Mouse (Mus musculus): Measurements from ENCODE around the gene Gm5580. TPM values are rescaled to one million over a fixed set of nuclear protein-coding genes. Genes with fewer than 3 reads are reported as not detected.

Gene Gm5580
- polyA plus RNA-seq (2012; rRNA removed; ENCODE audit: low replicate concordance), result 0.10 and 0.16 TPM in 2 replicates

GRCm38 (mm10) chr6:116550841-116551240 lies at the start of gene Gm5580:
Gene Gm5580 (plus strand): TSS chr6:116551141.

GRCm38 (mm10) chr6:116506302-116507003 lies 44.5 kb upstream of the Gm5580 start, which contains the start of gene Olfr212:
Gene Olfr212 (plus strand): TSS chr6:116506516.

GRCm38 (mm10) chr6:116538156-116538555 lies 12.8 kb upstream of the Gm5580 start, which contains the start of gene Olfr213:
Gene Olfr213 (plus strand): TSS chr6:116538456.

GRCm38 (mm10) chr6:116553935-116554334 lies 3.0 kb downstream of the Gm5580 start, which contains the start of gene Olfr214:
Gene Olfr214 (plus strand): TSS chr6:116554235.

DNA sequence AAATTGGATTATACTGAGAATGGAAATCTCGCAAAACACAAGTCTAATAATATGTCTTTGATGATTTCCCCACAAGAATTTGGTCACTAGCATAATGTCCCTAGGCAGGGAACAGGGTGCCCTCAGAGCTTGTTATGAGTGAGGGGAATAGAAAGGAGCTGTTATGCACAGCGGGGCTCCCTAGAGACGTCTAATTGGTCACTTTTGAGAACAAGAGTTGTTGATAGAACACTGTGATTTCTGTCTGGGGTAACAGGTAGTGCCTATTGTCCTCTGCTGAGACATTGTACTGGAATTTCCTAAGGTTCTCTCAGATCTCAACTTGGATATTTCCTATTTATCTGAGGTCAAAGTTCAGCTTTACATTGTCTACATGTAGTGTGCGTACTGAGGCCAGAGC lies 33.2 kb downstream of the Gm5580 start, which contains the start of gene Olfr215:
Olfr215 (minus strand) TSS at position 101 of the 400 bp plus-strand sequence.

Other genes with a start within 250 kb of the Gm5580 start
- gene March8, start 213.1 kb upstream of the Gm5580 start, polyA plus RNA-seq (2012; rRNA removed; ENCODE audit: low replicate concordance), result 37.5 and 62.6 TPM in 2 replicates
- gene Alox5, start 90.0 kb upstream of the Gm5580 start, polyA plus RNA-seq (2012; rRNA removed; ENCODE audit: low replicate concordance), result 4.3 and 5.1 TPM in 2 replicates
- not detected in 2 replicates for gene Olfr211, start 62.0 kb upstream of the Gm5580 start, polyA plus RNA-seq (2012; rRNA removed; ENCODE audit: low replicate concordance)
- gene Olfr212, start 44.6 kb upstream of the Gm5580 start, polyA plus RNA-seq (2012; rRNA removed; ENCODE audit: low replicate concordance), result not detected in 2 replicates
- not detected in 2 replicates for gene Olfr213, start 12.7 kb upstream of the Gm5580 start, polyA plus RNA-seq (2012; rRNA removed; ENCODE audit: low replicate concordance)
- gene Olfr214, start 3.1 kb downstream of the Gm5580 start, polyA plus RNA-seq (2012; rRNA removed; ENCODE audit: low replicate concordance), result not detected in 2 replicates
- not detected in 2 replicates for gene Olfr215, start 33.1 kb downstream of the Gm5580 start, polyA plus RNA-seq (2012; rRNA removed; ENCODE audit: low replicate concordance)
- 8.6 and 17.4 TPM in 2 replicates for gene Zfp422, start 77.9 kb downstream of the Gm5580 start, polyA plus RNA-seq (2012; rRNA removed; ENCODE audit: low replicate concordance)
- gene Depp1, start 99.5 kb downstream of the Gm5580 start, polyA plus RNA-seq (2012; rRNA removed; ENCODE audit: low replicate concordance), result 34.3 and 59.9 TPM in 2 replicates
- gene Rassf4, start 122.8 kb downstream of the Gm5580 start, polyA plus RNA-seq (2012; rRNA removed; ENCODE audit: low replicate concordance), result 20.6 and 38.8 TPM in 2 replicates
- 0.01 TPM in 1 of 2 replicates, not detected in the other for gene Tmem72, start 165.8 kb downstream of the Gm5580 start, polyA plus RNA-seq (2012; rRNA removed; ENCODE audit: low replicate concordance)

All from mammary gland, adult 2 months (tissue).